ENCODE assay signal across 19 mouse cellular contexts in genomic region chr1:55185718-55186117, GRCm38 (mm10). TPM values are rescaled to one million over a fixed set of nuclear protein-coding genes. Genes with fewer than 3 reads are reported as not detected.
DNase-seq lines count a peak whose midpoint lies in the region; ATAC-seq and TF ChIP-seq lines count a peak whose summit lies in the region.
"Had no signal": no experiment of that assay in that cellular context is flagged by ENCODE, and none has a peak within 500 bp of the region (broad histone marks: within the 10 kb centered on the region; RNA-seq: fewer than 3 reads in every experiment).

No protein-coding gene starts in this region.

- peak; percentile 27; the same call in 1 of the 2 replicates for TF ChIP-seq CTCF in gastrocnemius, adult 2 months (IDR thresholded peaks at IDR 0.05)
- TF ChIP-seq CTCF in liver, postnatal 0 days (IDR thresholded peaks at IDR 0.05; ENCODE audit: low read depth) = peak; percentile 53

- 73% methylated on average over 6 of the region's 6 CpGs for WGBS in liver, postnatal 0 days (ENCODE audit: insufficient replicate concordance)

- no peaks in the 10 kb centered on the region for H3K36me3 ChIP-seq in liver, postnatal 0 days (replicated peaks; ENCODE audit: insufficient read depth, low read length)

- H3K4me3 ChIP-seq in gastrocnemius, adult 2 months = no peak overlapping the region
- H3K4me3 ChIP-seq in liver, postnatal 0 days (ENCODE audit: low read depth, low read length) = no peak overlapping the region
- H3K4me3 ChIP-seq: embryonic facial prominence, embryonic 15.5 days; neural tube, embryonic 15.5 days had no signal

- H3K4me1 ChIP-seq in liver, postnatal 0 days (ENCODE audit: insufficient read depth) = no peaks in the 10 kb centered on the region
- H3K4me1 ChIP-seq: embryonic facial prominence, embryonic 15.5 days; neural tube, embryonic 15.5 days had no signal

- H3K27me3 ChIP-seq in liver, postnatal 0 days (ENCODE audit: insufficient read depth, low read length) = no peaks in the 10 kb centered on the region
- H3K27me3 ChIP-seq: embryonic facial prominence, embryonic 15.5 days; neural tube, embryonic 15.5 days had no signal

- intact Hi-C loops in gastrocnemius, adult 2 months (cut with DNase I) = no loop called here
- intact Hi-C loops in gastrocnemius, postnatal 36 days (cut with DNase I) = no loop called here

- H3K9me3 ChIP-seq in liver, postnatal 0 days (ENCODE audit: low read length) = no peaks in the 10 kb centered on the region
- H3K9me3 ChIP-seq: neural tube, embryonic 15.5 days had no signal

- ATAC-seq in liver, postnatal 0 days = no peak
- ATAC-seq in erythroblast, adult 5-6 weeks (replicated peaks; ENCODE audit: low FRiP score, poor library complexity, severe bottlenecking) = no peak
- ATAC-seq: activated CD4-positive, CD25-positive, alpha-beta regulatory T cell, adult 4 months; forebrain, postnatal 0 days; midbrain, embryonic 16.5 days had no signal

- H3K27ac ChIP-seq in gastrocnemius, adult 2 months = no peak overlapping the region
- H3K27ac ChIP-seq in liver, postnatal 0 days (ENCODE audit: low read depth) = no peak overlapping the region
- H3K27ac ChIP-seq: embryonic facial prominence, embryonic 15.5 days; neural tube, embryonic 15.5 days had no signal

- no peak overlapping the region for H3K9ac ChIP-seq in liver, postnatal 0 days (replicated peaks)
- H3K9ac ChIP-seq: embryonic facial prominence, embryonic 15.5 days; forebrain, postnatal 0 days; neural tube, embryonic 15.5 days had no signal

- no peak for DNase-seq in gastrocnemius, adult 2 months
- no peak for DNase-seq in gastrocnemius, postnatal 36 days
- no peak for DNase-seq in liver, postnatal 0 days
- no peak for DNase-seq in liver
- DNase-seq in ES-CJ7 (ENCODE audit: low read depth, low spot score) = peak; percentile 73
- DNase-seq in induced T-regulatory cell, adult 2 months (ENCODE audit: low read depth) = peak; percentile 33
- DNase-seq in left cerebral cortex, adult 11 months (ENCODE audit: low spot score) = no peak
- DNase-seq: cerebellum, postnatal 36 days; forebrain, postnatal 0 days; heart, postnatal 4 days; kidney, adult 8-10 months; layer of hippocampus, adult 9-11 months; lung, postnatal 4 days; right cerebral cortex, postnatal 25 days had no signal

- TF ChIP-seq EP300 in liver, postnatal 0 days (IDR thresholded peaks at IDR 0.05; ENCODE audit: low read depth) = no peak

- H3K4me2 ChIP-seq in liver, postnatal 0 days (ENCODE audit: low read depth, low read length) = no peak overlapping the region
- H3K4me2 ChIP-seq: embryonic facial prominence, embryonic 15.5 days; neural tube, embryonic 15.5 days had no signal

RNA-seq across cellular contexts. Expression of gene Rftn2, which starts 40.9 kb away (rescaled TPM):
- 1 to 10 TPM; 3.3 to 4.9 TPM for total RNA-seq in gastrocnemius, adult 2 months (2021)
- 1 to 10 TPM; 2.9 to 3.7 TPM for total RNA-seq in gastrocnemius, postnatal 36 days (2021)
- polyA plus RNA-seq in liver, postnatal 0 days (2015; fragmentation: Nextera tagmentation; extraction: Ambion mirVana) = 0.41 and 0.52 TPM in 2 replicates
- not detected in 2 replicates for total RNA-seq in erythroblast, adult 5-6 weeks (2015; ENCODE audit: low replicate concordance)
- 0.17 TPM in 1 of 2 replicates, not detected in the other for total RNA-seq in erythroblast, adult 5-6 weeks (2017; ENCODE audit: low replicate concordance)

RNA-seq across cellular contexts. Expression of gene Mars2, which starts 51.3 kb away (rescaled TPM):
- 1 to 10 TPM; 2.8 to 3.6 TPM for total RNA-seq in gastrocnemius, adult 2 months (2021)
- 1 to 10 TPM; 2.4 to 3.1 TPM for total RNA-seq in gastrocnemius, postnatal 36 days (2021)
- 1.2 TPM in 2 replicates for polyA plus RNA-seq in liver, postnatal 0 days (2015; fragmentation: Nextera tagmentation; extraction: Ambion mirVana)
- 2.1 and 2.3 TPM in 2 replicates for total RNA-seq in erythroblast, adult 5-6 weeks (2015; ENCODE audit: low replicate concordance)
- 1.7 and 2.0 TPM in 2 replicates for total RNA-seq in erythroblast, adult 5-6 weeks (2017; ENCODE audit: low replicate concordance)

RNA-seq across cellular contexts. Expression of gene Mob4, which starts 54.7 kb away (rescaled TPM):
- 10 to 100 TPM; 34.2 to 41.9 TPM for total RNA-seq in gastrocnemius, adult 2 months (2021)
- total RNA-seq in gastrocnemius, postnatal 36 days (2021) = 10 to 100 TPM; 36.0 to 41.8 TPM
- polyA plus RNA-seq in liver, postnatal 0 days (2015; fragmentation: Nextera tagmentation; extraction: Ambion mirVana) = 40.1 and 42.2 TPM in 2 replicates
- 19.4 and 28.6 TPM in 2 replicates for total RNA-seq in erythroblast, adult 5-6 weeks (2015; ENCODE audit: low replicate concordance)
- 27.2 and 40.0 TPM in 2 replicates for total RNA-seq in erythroblast, adult 5-6 weeks (2017; ENCODE audit: low replicate concordance)

Comparison
In these comparisons a context has a peak if more than half of its experiments do, and no peak if none do; other contexts are left out.
1. DNase-seq: peak in ES-CJ7 (single experiment) and induced T-regulatory cell, adult 2 months (single experiment); none in gastrocnemius, adult 2 months (single experiment), gastrocnemius, postnatal 36 days (0 of 2), liver, postnatal 0 days (single experiment), liver (single experiment) and left cerebral cortex, adult 11 months (single experiment).